Mouse (Mus musculus) midbrain, embryonic 14.5 days (tissue): Measurements from ENCODE around the gene Rnf169. TPM values are rescaled to one million over a fixed set of nuclear protein-coding genes. Genes with fewer than 3 reads are reported as not detected.
"Not testable (repeated sequence)": the region's sequence is repeated elsewhere in the genome, so short reads cannot be mapped to it uniquely, and the experiment has no call there.

Experiments
- ATAC-seq: fragments of 200-750 bp; cut with Nextera tagmentation; 2 replicates; pipeline ENCODE4 v1.8.0; 2017; ENCODE audit warnings: moderate number of reproducible peaks, moderate library complexity; ENCODE audit not compliant: low FRiP score, low TSS enrichment
- DNase-seq: peaks from one replicate; pipeline ENCODE4 v3.0.0-alpha.2; 2015
- H3K27ac ChIP-seq: fragments of 300-500 bp; sonication (generic); replicated peaks from 2 replicates; pipeline ENCODE4 v1.5.1; 2014; ENCODE audit warnings: mild to moderate bottlenecking, low read depth, low read length, moderate library complexity
- H3K27me3 ChIP-seq: fragments of 300-500 bp; sonication (generic); 2 replicates; pipeline ENCODE4 v1.6.1; 2014; ENCODE audit warnings: low read length, control low read depth, mixed read lengths; ENCODE audit not compliant: control insufficient read depth, insufficient read depth
- H3K36me3 ChIP-seq: fragments of 300-500 bp; sonication (generic); 2 replicates; pipeline ENCODE4 v1.6.1; 2014; ENCODE audit warnings: low read length, control low read depth; ENCODE audit not compliant: control insufficient read depth, insufficient read depth
- H3K4me1 ChIP-seq: fragments of 300-500 bp; sonication (generic); 2 replicates; pipeline ENCODE4 v1.6.1; 2014; ENCODE audit warnings: mild to moderate bottlenecking, antibody characterized with exemption, low read length, control low read depth; ENCODE audit not compliant: control insufficient read depth, insufficient read depth
- H3K4me2 ChIP-seq: fragments of 300-500 bp; sonication (generic); 2 replicates; pipeline ENCODE4 v1.6.1; 2014; ENCODE audit warnings: mild to moderate bottlenecking, low read length, moderate library complexity
- H3K4me3 ChIP-seq: fragments of 300-500 bp; sonication (generic); replicated peaks from 2 replicates; pipeline ENCODE4 v1.5.1; 2014; ENCODE audit warnings: low read depth, low read length
- H3K9ac ChIP-seq: fragments of 300-500 bp; sonication (generic); replicated peaks from 2 replicates; pipeline ENCODE4 v1.6.1; 2014; ENCODE audit warnings: mild to moderate bottlenecking, low read length, moderate library complexity
- H3K9me3 ChIP-seq: fragments of 300-500 bp; sonication (generic); 2 replicates; pipeline ENCODE4 v1.6.1; 2016; ENCODE audit warnings: low read length, control low read depth, mixed read lengths; ENCODE audit not compliant: control insufficient read depth
- WGBS: fragments of 180-500 bp; shearing (Covaris S2); extraction: QIAGEN DNeasy Blood & Tissue Kit; methylation state at CpG from one replicate; pipeline ENCODE4 v1.1.7; 2014; 5-methylcytosine and 5-hydroxymethylcytosine counted together
- polyA plus RNA-seq: library from polyadenylated mRNA; unstranded; fragments of >200 nt; fragmentation: Nextera tagmentation; extraction: Ambion mirVana; gene quantifications from 2 replicates; pipeline ENCODE4 v1.2.1, GENCODE M21; 2014

Gene Rnf169
- polyA plus RNA-seq, 1 experiment from 2014 or later: 6.4 TPM

DNA sequence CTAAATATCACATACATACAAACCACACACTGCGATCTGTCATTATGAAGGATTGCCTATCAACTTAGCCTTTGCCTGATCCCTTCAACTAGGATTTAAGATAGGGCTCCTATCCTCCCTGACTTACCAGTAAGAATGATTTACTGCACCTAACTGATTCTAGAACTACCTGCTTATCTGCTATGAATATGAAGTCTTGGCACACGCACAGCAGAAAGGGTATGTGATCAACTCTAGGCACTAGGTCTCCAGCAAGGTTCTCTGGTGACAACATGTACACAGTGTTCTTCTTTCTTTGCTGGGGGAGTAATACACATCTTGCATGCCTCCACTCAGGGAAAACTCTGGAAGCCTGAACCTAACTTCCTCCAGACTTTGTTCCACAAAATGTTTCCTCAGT is 18.7 kb downstream of the Rnf169 start:
- Histone ChIP-seq H3K9me3 (no peaks in the 10 kb centered on the region), H3K27ac (no peak overlapping the region), H3K4me1 (peaks cover 24% of the 10 kb centered on the region), H3K4me2 (no peak overlapping the region), H3K4me3 (no peak overlapping the region), H3K27me3 (no peaks in the 10 kb centered on the region), H3K36me3 (no peaks in the 10 kb centered on the region), H3K9ac (no peak overlapping the region)
- DNase-seq (no peak), ATAC-seq (no peak)
- 97% methylated on average over 2 of the region's 2 CpGs for WGBS

DNA sequence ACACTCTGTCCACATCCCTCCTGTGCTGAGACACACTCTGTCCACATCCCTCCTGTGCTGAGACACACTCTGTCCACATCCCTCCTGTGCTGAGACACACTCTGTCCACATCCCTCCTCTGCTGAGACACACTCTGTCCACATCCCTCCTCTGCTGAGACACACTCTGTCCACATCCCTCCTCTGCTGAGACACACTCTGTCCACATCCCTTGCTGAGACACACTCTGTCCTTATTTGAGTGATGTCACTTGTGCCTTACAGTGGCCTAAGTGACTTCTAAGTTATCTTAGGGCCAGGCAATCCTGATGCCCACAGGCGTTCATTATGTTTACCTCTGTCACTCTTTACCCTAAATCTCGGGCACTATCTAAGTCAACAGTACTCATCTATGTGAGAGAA is 19.7 kb downstream of the Rnf169 start:
- not testable (repeated sequence) for DNase-seq, H3K36me3 ChIP-seq, H3K9ac ChIP-seq, H3K4me2 ChIP-seq, H3K27ac ChIP-seq, H3K4me3 ChIP-seq, ATAC-seq, H3K9me3 ChIP-seq, H3K27me3 ChIP-seq
- 87% methylated on average over 2 of the region's 2 CpGs for WGBS
- peaks cover 15% of the 10 kb centered on the region for H3K4me1 ChIP-seq

DNA sequence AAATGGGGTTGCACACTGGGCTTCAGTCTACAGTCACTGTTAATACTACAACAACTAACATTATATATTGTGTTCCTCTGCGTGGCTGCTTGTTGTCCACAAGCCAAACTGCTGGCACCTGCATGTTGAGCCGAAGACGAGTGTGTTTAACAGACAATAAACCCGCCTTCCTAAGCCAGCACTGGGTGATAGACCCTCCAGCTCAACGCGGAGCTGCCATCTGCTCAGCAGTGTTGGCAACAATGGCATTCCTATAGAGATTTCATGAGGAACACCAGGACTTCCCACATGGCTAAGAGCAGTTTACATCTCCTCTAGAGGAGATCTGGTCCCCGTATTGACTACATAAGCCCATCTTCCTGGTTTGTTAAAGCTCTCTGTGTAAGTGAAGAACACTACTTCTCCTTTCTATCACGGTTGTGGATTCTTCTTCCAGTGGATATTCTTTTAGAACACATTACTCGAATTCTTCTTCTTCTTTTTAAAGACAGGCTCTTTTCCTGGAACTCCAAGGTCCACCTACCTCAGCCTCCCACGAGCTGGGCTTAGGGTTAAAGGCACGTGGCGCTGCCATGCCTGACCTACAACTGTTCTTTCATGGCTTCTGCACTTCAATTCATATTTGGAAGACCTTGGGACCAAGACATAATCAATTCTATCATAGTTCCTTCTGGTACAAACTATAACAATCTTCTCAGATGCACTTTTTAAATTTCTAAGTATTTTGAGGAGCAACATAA is 22.9 kb downstream of the Rnf169 start:
- no peak for DNase-seq
- no peak overlapping the region for H3K27ac ChIP-seq
- H3K9ac ChIP-seq: no peak overlapping the region
- H3K36me3 ChIP-seq: no peaks in the 10 kb centered on the region
- no peak overlapping the region for H3K4me2 ChIP-seq
- no peaks in the 10 kb centered on the region for H3K27me3 ChIP-seq
- H3K9me3 ChIP-seq: no peaks in the 10 kb centered on the region
- H3K4me1 ChIP-seq: no peaks in the 10 kb centered on the region
- ATAC-seq: no peak
- no peak overlapping the region for H3K4me3 ChIP-seq
- 81% methylated on average over 12 of the region's 12 CpGs for WGBS

DNA sequence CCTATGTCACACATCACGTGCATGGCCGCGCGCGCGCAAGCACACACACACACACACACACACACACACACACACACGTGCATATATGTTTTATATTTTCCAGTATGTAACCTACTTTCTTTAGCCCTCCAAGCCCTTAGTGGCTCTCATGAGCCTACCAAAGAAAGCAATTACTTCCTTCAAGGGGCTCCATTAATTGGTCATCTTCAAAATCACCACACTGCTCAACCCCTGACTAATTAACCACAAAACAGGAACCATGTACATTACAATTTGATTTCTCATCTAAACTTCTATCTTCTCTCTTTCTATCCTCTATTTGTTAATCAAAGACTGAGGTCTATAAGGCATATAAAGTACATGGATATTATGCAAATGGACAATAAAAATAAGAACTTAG is 24.2 kb downstream of the Rnf169 start:
- no peak for DNase-seq

DNA sequence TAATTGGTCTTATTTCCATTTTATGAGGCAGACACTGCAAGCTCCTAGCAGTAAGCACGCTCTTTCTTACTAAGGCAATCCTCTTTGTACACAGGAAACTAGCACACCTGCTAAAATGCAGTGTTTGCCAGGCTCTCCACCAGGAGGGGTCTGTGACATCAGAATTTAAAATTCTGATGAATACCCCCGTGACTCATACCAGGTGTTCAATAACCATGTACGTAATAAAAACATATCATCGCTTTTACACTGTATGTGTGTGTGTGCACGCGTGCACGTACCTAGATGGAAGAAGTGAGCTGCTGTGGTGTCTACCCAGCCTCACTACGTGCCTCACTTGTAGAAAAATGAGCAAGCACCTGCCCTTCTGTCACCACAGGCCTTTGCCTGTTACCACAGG is 26.0 kb downstream of the Rnf169 start:
- H3K36me3 ChIP-seq: no peaks in the 10 kb centered on the region
- ATAC-seq: no peak
- H3K27me3 ChIP-seq: no peaks in the 10 kb centered on the region
- no peaks in the 10 kb centered on the region for H3K4me1 ChIP-seq
- no peak for DNase-seq
- WGBS: 96% methylated on average over 8 of the region's 8 CpGs
- no peak overlapping the region for H3K4me2 ChIP-seq
- H3K27ac ChIP-seq: no peak overlapping the region
- H3K4me3 ChIP-seq: no peak overlapping the region
- H3K9me3 ChIP-seq: no peaks in the 10 kb centered on the region
- H3K9ac ChIP-seq: no peak overlapping the region

More for the DNA sequence above, 24.2 kb downstream of the Rnf169 start:
- Histone ChIP-seq H3K36me3 (no peaks in the 10 kb centered on the region), H3K27ac (no peak overlapping the region), H3K4me3 (no peak overlapping the region), H3K9me3 (no peaks in the 10 kb centered on the region), H3K4me2 (no peak overlapping the region), H3K27me3 (no peaks in the 10 kb centered on the region), H3K4me1 (no peaks in the 10 kb centered on the region), H3K9ac (no peak overlapping the region)
- no peak for ATAC-seq
- WGBS: 95% methylated on average over 7 of the region's 7 CpGs

DNA sequence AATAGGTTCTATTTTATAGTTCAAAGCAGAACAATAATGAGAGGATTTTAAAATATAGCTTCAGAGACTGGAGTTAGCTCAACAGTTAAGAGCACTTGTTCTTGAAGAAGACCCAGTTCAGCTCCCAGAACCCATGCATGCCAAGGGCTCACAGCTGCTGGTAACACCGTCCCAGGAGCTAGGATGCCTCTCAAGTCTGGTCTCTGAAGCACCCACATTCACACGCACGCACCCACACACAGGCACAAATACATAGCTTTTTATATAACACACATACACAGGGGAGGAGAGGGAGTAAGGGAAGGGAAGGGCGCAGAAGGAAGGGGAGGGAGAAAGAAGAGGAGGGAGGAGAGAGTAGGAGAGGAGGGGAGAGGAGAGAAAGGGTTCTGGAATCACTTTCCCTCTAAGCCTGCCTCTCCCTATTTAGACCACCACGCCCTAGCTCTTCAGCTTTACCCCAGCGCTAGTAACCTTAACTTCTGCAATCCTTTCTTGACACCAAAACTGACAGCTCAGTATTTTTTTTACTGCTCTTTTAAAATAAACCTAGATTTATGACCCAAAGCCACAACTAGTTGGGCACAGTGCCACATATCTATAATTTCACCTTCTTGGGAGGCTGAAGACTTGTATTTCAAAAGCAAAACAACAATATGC is 26.7 kb downstream of the Rnf169 start:
- no peak overlapping the region for H3K4me2 ChIP-seq
- H3K4me3 ChIP-seq: no peak overlapping the region
- H3K27ac ChIP-seq: no peak overlapping the region
- H3K4me1 ChIP-seq: no peaks in the 10 kb centered on the region
- no peak for DNase-seq
- WGBS: 90% methylated on average over 6 of the region's 6 CpGs
- H3K9me3 ChIP-seq: no peaks in the 10 kb centered on the region
- H3K36me3 ChIP-seq: no peaks in the 10 kb centered on the region
- no peaks in the 10 kb centered on the region for H3K27me3 ChIP-seq
- ATAC-seq: no peak
- no peak overlapping the region for H3K9ac ChIP-seq

DNA sequence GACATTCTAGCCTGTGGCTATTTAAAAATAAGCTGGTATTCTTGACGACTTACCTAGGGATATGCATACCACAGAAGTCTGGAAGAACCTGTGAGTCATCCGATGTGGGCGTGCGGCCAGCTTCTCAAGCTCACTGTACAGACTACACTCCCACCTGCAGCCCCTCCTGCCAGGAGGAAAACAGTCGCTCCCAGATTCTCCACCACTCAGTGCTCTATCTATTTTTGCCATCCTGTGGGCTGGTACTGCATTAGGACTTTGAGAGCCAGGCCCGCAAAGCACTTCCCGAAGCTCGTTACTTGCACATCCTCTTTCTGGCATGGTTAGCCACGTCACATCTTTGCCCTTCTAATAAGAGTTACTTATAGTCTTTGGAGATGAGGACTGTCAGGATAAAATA is 32.9 kb downstream of the Rnf169 start:
- no peaks in the 10 kb centered on the region for H3K4me1 ChIP-seq
- peaks cover 40% of the 10 kb centered on the region for H3K36me3 ChIP-seq
- no peak overlapping the region for H3K4me3 ChIP-seq
- no peak overlapping the region for H3K4me2 ChIP-seq
- H3K9ac ChIP-seq: no peak overlapping the region
- H3K27me3 ChIP-seq: no peaks in the 10 kb centered on the region
- DNase-seq (no peak), ATAC-seq (no peak)
- WGBS: 90% methylated on average over 9 of the region's 9 CpGs
- H3K27ac ChIP-seq: no peak overlapping the region
- H3K9me3 ChIP-seq: no peaks in the 10 kb centered on the region

DNA sequence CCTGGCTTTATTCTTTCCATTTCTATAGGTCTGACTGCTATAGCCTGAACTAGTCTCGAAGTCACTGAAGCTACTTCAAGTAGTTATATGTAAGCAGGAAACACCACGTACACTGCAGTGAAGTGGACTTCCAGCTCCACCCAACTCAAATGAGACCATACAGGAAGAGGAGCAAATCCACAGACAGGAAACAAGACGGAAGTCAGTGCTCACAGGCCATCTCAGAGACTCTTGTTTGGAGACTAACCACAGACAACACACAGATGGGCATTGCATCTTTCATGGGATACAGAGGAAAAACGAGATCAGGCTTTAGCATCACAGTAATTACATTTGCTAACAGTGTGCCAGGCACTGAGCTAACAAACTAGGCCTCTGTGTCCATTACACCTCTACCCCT is 33.9 kb downstream of the Rnf169 start:
- 97% methylated on average over 4 of the region's 4 CpGs for WGBS
- peaks cover 45% of the 10 kb centered on the region for H3K36me3 ChIP-seq
- H3K9me3 ChIP-seq: no peaks in the 10 kb centered on the region
- H3K4me2 ChIP-seq: no peak overlapping the region
- DNase-seq: no peak
- no peaks in the 10 kb centered on the region for H3K4me1 ChIP-seq
- no peaks in the 10 kb centered on the region for H3K27me3 ChIP-seq
- no peak overlapping the region for H3K9ac ChIP-seq
- no peak overlapping the region for H3K27ac ChIP-seq
- no peak overlapping the region for H3K4me3 ChIP-seq
- no peak for ATAC-seq

DNA sequence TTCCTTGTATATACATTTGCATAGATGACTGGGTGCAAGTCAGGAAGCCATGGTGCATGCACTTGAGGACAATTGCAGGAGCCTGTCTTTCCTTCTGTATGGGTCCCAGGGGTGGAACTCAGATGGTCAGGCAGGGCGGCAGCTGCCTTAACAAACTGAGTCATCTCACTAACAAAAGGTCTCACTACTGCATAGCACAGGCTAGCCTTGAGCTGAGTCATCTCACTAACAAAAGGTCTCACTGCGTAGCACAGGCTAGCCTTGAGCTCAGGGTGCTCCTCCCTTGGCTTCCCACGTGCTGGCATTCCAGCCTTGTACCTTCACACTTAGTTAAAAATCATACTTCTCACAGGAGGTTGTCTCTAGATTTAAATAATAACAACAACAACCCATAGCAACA is 34.3 kb downstream of the Rnf169 start:
- no peak for DNase-seq
- peaks cover 47% of the 10 kb centered on the region for H3K36me3 ChIP-seq

More for the DNA sequence above, 34.3 kb downstream of the Rnf169 start:
- H3K27ac ChIP-seq: no peak overlapping the region
- no peaks in the 10 kb centered on the region for H3K27me3 ChIP-seq
- no peak overlapping the region for H3K9ac ChIP-seq
- H3K4me1 ChIP-seq: no peaks in the 10 kb centered on the region
- no peak overlapping the region for H3K4me2 ChIP-seq
- no peak overlapping the region for H3K4me3 ChIP-seq
- no peak for ATAC-seq
- H3K9me3 ChIP-seq: no peaks in the 10 kb centered on the region
- WGBS: 96% methylated on average over 3 of the region's 3 CpGs
